Mouse (Mus musculus) embryo, embryonic 10.5 days (tissue): ENCODE measurements at regions not wholly inside any gene's neighbourhood (a gene's known extent, or its start where the extent isn't known, plus 50 kb on each side); places are given as distances from the start of the nearest gene placed in this dataset.
"Not testable (repeated sequence)": the region's sequence is repeated elsewhere in the genome, so short reads cannot be mapped to it uniquely, and the experiment has no call there.

Experiments
- DNase-seq: peaks from one replicate; pipeline ENCODE4 v3.0.0-alpha.2; 2015; ENCODE audit warnings: low spot score

DNA sequence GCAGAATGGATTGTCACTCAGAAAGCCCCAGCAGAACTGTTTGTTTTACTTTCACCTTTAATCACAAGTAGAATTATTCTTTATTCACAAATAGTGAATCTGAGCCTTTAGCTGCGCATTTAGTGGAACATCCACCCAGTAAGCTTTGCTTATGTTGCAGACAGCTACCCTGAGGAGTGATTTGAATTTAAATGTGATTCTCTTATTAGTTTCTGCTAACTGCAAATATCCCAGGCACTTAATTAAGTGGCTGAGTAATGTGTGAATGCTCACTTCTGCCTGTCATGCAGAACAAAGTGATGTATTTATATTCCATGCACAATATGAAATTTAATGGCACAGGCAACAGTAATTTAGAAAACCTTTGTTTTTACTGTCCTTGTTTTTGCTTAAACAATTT, 344.4 kb upstream of the Nova1 start:
- no peak for DNase-seq

DNA sequence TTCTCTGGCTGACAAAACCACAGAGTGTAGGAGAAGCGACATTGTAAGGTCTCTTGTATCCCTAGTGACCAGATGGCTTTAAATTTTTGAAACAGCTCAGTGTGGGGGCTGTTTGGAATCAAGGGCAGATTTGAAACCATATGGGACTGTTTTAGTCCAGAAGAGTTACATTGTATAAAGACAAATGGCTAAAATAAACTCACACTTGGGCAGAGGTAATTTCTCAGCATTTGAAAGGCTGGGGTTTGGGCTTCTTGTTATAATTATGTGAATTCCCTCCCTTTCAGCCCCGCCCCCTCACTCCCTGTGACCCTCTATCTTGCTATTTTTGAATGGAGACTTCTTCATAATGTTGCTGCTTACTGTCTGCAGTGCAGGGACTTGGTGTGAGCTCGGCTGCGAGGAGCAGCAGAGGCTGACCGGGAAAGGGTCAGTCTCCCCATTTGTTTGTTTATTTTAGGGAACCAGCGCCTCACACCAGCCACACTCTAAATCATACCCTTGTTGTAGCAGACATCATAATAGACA, 344.0 kb upstream of the Nova1 start:
- peak; percentile 52 for DNase-seq

DNA sequence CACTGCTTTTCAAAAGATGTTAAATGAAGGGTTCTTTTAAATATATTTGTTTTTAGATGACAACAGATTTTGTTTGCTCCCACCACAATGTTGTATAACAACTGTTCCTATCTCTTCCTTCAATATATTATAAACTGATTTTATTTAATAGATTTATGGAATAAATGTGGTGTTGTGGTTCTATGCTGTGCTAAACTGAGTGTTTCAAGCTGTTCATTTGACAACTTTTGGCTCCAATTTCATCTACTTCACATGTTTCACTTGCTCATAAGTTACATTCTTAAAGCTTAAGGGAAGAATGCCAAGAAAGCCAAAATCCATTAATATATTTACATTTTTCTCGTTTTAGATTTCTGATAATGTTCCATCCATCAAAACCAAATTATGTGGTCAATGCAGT, 341.9 kb upstream of the Nova1 start:
- no peak for DNase-seq

DNA sequence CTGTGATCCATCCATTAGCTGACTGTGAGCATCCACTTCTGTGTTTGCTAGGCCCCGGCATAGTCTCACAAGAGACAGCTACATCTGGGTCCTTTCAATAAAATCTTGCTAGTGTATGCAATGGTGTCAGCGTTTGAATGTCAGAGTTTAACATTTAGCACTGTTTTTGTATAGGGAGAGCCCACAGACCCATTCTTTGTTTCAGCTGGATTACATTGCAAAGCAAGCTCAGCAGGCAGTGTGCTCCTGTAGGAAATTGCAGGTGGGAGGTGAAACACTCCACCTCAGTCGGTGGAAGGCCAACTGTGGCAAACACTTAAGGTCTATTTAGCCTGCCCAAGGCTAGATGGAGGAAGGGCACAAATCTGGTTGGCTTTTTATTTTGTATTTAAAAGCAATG, 337.2 kb upstream of the Nova1 start:
- DNase-seq = not testable (repeated sequence)

DNA sequence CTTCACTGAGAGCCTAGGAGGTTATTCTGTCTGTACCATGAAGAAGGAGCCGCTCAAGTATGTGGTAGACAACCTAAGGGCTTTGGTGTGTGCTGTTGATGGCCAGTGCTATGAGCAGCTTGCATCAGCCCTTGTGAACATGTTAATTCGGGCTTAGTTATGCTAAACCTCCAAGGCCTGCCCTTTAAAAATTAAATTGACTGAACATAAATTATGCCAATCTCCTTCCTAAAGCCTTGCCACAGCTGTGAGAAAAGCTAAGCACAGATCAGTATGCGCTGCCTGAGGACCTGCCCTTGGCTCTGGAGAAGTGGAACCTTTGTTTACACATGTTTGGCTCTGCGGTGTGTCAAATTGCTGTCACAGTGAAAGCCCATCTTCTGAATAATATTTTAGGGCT, 321.9 kb upstream of the Nova1 start:
- no peak for DNase-seq

DNA sequence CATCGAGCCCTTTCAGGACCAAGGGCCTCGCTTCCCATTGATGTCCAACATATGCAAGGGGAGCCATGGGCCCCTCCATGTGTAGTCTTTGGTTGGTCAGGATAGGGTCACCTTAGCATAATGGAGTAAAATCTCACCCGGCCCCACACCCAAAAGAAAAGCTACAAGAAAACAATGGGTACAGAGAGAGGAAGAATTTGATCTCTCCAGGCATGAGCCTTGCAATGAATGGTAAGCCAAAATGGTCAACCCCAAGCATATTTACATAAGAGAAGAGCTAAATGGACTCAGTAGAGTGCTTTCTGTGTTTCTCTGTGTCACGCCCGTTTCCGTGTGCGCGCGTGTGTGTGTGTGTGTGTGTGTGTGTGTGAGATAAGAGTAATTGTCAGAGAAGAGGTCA, 311.1 kb upstream of the Nova1 start:
- no peak for DNase-seq

DNA sequence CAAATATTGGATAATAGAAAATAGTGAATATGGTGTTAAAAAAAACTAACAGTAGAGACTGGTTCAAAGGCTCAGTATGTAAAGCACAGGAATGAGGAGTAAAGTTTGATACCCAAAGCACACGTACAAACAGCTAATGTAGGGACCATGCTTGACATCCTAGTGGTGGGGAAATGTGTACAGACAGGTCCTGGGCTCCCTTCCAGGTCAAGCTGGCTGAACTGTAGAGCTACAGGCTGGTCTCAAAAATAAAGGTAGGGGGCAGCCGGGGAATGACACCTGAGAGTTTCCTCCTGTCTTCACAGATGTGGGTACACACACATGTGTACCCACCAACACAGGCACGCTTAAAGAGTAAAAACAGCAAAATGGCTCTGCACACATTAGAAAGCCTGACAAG, 309.9 kb upstream of the Nova1 start:
- no peak for DNase-seq

DNA sequence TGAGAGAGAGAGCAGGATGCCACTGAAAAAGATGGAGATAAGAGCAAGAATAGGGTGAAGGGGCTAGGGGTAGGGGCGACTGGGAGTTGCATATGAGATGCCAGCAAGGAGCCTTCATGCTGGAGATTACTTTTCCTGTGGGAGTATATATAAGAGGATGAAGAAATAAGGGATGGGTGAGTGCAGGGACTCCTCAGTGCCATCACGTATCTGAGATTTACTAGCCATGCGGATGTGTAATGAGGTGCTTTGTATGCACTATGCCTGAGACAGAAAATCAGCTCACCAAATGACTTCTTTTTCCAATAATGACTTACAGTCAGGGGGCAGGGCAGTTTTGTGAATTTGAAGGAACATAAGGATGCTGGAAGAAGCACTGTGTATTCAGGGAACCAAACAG, 302.7 kb upstream of the Nova1 start:
- DNase-seq = no peak

DNA sequence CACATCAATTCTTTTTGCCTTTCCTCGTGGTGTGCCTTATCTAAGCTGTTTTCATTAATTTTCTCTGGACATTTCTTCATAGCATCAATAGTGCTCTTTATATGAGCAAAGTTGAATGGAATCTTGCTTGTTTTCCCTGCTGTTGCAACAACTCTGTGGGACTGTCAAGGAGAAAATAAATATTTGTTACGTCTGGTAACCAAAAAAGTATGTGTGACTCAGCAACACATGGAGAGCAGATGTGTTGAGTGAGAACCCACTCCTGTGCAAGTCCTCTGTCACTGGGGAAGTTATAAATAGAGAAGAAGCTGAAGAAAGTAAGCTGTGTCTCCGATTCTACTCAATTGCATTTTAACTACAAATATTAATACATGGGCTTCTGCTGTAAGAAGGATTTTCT, 298.8 kb upstream of the Nova1 start:
- DNase-seq = no peak

DNA sequence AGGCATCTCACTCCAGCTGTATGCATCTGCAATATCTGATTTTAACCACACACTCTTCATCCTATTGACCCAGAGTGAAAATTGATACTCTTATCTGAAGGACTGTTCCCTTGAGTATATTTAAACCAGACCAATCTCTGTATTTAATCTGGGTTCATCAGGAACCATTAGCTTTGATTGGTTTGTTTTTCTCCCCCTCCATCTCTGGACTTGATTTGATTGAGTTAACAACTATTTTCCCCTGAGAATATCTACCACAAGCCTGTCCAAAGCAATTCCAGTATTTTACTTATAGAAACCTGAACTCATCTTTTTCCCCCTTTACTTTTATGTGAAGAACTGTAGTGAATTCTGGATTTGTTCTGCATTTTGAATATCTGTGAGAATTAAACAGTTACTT, 270.5 kb upstream of the Nova1 start:
- DNase-seq = peak; percentile 21

DNA sequence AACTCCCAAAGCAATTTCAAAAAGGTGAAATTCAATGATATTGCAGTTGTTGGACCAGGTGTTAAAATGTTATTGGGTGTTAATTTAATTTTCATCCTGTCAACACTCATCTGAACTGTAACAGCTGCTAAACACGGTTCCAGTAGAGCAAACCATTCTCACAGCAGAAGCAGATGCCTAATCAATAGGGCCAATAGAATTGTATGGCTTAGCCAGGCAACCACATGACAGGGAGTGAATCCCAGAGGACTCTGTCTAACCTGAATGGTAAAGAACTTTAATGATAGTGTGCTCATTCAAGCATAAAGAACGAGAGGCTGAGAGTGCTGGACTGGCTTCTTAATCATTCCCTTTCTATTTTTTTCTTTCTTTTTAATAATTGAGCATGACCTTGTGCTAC, 256.2 kb upstream of the Nova1 start:
- peak; percentile 9 for DNase-seq

DNA sequence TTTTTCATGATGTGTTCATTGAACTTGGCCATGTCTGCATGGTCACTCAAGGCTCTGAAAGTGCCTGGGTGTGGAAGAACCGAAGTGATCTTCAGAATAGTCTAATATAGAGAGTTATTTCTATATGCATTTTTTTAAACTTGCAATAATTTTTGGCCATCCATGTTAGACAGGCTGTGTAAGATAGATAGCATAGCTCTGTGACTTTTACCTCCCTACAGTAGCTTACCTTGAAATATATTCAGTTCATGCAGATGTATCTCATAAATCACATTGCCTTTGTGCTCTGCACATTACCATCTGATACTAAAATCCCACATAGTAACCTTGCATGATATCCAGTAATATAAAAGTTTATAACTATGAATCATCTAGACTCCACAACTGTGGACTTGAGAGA, 233.7 kb upstream of the Nova1 start:
- DNase-seq = no peak

DNA sequence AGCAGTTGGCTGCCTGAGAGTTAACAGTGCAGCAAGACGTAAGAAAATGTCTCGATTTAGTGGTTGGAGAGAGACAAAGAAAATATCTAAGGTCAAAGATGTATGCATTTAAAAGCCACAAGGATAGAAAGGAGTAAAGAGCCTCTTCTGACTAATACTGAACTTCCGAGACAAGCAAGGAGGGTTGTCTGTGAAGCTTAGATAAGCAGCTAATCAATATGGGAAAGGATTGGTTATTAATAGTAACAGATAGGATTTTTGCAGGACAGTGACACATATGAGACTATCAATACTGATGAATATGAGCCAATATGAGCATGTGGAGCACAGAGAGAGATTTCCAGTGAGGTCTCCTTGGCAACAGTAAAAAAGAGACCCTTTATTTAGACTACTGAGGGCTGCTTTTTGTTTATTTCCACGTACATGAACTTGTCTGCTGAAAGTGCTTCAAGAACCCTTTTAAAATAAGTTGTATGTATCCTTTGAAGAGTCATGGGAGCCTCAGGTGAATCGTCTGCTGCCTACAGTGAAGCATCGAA, 202.2 kb upstream of the Nova1 start:
- DNase-seq = no peak

DNA sequence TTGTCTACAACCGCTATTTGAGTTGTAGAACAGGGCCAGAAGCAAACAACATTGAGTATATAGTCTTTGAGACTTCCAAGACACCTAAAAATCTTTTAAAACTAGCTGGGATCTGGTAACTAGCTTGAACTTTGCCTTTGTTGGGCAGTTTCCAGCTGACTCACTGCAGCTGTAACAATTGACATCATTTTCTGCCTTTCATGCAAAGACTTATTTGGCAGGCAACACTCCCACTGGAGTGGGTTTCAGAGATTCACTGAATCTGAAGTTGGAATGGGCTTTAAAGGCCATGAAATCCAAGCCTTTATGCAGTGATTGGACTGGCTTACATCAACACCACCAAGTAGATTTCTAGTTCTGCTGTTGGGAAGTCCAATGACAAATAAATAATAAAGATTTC, 173.6 kb upstream of the Nova1 start:
- DNase-seq = no peak

DNA sequence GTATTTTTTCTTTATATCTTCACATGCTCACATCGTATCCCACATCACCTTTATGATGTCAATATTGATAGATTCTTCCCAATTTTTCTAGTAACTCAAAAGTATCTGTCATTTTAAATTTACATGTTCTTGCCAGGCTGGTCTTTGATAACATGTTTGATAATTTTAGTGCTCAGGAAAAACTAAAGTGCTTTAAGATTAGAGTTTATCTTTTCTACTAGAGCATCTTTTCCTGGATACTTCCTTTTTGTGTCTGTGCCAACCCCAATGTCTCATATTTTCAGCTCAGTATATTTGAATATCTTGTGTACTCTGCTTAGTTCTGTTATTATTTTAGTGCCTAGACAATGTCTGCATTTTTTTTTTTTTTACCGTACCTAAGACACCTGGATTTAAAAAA, 170.2 kb upstream of the Nova1 start:
- DNase-seq = no peak

DNA sequence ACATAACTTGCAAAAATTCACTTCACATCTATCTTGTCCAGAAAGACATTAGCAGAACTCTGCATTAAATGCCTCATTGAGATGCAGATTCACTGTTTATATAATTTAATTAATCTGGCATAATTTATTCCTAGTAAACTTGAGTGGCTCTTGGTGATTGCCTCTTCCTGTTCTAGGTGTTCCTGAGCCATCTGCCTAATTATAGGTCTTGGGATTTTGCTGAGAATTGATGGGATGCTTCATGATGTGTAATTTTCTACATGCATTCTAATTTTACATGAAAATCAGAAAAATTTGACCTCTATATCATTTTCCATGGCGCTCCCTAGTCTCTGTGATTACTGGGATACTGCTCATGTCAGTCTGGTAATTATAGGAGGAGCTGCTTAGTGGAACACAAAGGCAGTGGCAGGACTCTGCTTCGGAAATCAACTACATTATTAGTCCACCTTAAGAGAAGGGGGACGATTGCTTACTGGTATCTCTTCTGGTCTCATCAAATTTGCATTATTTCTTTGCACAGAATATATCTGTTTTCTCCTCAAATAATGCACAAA, 131.6 kb upstream of the Nova1 start:
- no peak for DNase-seq

DNA sequence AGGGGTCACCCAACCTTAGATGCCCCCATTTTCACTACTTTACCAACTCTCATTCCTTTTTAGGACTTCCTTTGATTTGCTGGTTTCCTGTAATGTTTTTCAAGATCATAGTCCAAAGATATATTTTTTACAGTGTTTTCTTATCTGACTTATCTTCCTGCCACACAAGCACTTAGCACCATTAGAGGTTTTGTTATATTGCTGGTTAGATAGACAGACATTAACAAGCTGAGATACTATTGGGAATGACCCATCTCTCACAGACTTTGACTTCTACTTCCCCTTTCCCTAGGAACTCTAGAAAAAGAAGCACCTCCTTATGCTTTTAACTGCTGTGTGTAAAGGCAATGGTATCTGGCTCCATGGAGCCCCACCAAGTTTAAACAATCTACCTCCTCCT, 127.0 kb upstream of the Nova1 start:
- DNase-seq = no peak

DNA sequence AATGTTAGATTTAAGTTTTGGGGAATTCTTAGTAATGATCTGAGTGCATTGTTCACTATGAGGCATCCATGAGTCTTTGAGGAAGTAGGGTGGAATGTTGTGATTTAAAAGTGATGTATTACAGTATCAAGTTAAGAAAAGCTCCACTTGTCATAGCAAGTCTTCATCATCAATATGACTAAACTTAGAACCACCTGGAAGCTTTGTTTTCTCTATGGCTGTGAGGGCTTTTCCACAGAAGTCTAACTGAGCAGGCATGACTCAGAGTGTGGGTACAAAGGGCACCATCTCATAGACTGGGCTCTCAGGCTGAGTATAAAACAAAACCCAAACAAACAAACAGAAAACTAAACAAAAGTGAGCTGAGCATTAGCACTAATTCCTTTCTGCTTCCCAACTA, 112.4 kb upstream of the Nova1 start:
- DNase-seq = no peak

DNA sequence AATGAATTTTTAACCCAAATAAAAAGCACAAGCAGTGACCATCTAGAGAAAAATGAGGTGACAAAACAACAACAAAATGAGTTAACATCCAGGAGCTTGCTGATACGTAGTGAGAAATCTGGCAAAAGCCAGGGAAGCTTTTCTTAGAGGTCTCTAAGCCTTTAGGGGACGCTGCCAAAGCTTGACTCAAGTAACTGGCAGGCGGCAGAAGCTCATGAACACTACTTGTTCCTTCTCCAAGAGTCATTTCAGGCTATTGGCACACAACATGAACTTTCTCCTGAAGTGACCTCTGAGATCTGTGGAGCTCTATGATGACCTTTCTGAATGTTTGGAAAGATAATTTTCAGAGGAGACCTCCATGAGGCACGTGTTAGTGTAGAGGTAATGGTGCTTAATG, 98.6 kb upstream of the Nova1 start:
- no peak for DNase-seq

DNA sequence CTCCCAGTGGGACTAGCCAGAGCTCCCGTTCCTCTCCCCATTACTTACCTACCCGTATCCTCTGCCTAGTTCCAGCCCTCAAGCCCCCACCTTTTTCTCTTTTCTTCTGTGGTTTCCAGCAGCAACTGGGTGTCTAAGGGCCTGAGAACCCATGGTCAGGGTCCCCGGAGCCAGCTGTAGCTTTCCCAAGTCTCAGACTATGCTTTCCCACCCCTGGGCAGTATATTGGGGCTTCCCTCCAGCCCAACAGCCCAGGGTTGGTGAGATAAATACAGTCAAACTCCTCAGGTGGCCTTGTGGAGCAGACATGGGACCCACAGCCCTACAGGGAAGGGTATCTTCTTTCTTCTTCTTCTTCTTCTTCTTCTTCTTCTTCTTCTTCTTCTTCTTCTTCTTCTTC, 59.4 kb upstream of the Nova1 start:
- DNase-seq = no peak

DNA sequence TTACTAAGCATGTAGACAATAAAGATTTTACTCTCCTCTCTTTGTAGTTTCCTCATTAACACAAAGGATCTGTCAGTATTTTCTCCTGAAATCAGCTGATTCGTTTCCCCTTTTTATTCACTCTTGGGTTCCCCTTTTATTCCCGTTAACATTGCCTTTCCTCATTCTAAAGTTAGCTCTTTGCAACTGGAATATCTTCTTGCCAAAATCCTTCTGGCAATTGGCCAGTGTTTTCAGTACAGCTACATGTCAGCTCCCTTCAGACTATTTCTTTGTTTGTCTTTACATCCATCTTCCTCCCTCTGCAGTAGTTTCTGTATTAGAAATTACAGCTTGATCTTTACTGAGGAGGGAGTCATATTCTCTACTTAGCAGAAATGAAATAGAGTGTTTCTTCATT, 51.4 kb upstream of the Nova1 start:
- no peak for DNase-seq
